Mouse (Mus musculus): ENCODE data around the gene Dyrk1b.
"Not testable (repeated sequence)": the region's sequence is repeated elsewhere in the genome, so short reads cannot be mapped to it uniquely, and the experiment has no call there.

The Dyrk1b gene

GRCm38 (mm10) chr7:28195414-28196098 lies 16.3 kb downstream of the Dyrk1b start:
- DNase-seq (ENCODE audit: low read depth): no peak

- no peak for DNase-seq (ENCODE audit: low read depth)
These were observed 17.3 kb downstream of the Dyrk1b start for GRCm38 (mm10) chr7:28196528-28196927.

- no peak for DNase-seq (ENCODE audit: low read depth)
These were observed 19.8 kb downstream of the Dyrk1b start for GRCm38 (mm10) chr7:28199054-28199453.

- no peak for DNase-seq (ENCODE audit: low read depth)
These were observed 24.2 kb downstream of the Dyrk1b start for GRCm38 (mm10) chr7:28203207-28204108.

GRCm38 (mm10) chr7:28206044-28206600 lies 26.9 kb downstream of the Dyrk1b start:
- no peak for DNase-seq (ENCODE audit: low read depth)

GRCm38 (mm10) chr7:28208396-28208987 lies 29.2 kb downstream of the Dyrk1b start:
- DNase-seq (ENCODE audit: low read depth): no peak

GRCm38 (mm10) chr7:28208988-28209508 lies 29.8 kb downstream of the Dyrk1b start:
- DNase-seq (ENCODE audit: low read depth): peak; percentile 41

- no peak for DNase-seq (ENCODE audit: low read depth)
These were observed 31.5 kb downstream of the Dyrk1b start for GRCm38 (mm10) chr7:28210731-28211130.

- DNase-seq (ENCODE audit: low read depth): peak; percentile 42
These were observed 34.9 kb downstream of the Dyrk1b start for GRCm38 (mm10) chr7:28214142-28214541.

GRCm38 (mm10) chr7:28215950-28216349 lies 36.7 kb downstream of the Dyrk1b start:
- not testable (repeated sequence) for DNase-seq (ENCODE audit: low read depth)

GRCm38 (mm10) chr7:28217811-28218210 lies 38.5 kb downstream of the Dyrk1b start:
- DNase-seq (ENCODE audit: low read depth): not testable (repeated sequence)

GRCm38 (mm10) chr7:28218951-28219740 lies 39.9 kb downstream of the Dyrk1b start:
- not testable (repeated sequence) for DNase-seq (ENCODE audit: low read depth)

- not testable (repeated sequence) for DNase-seq (ENCODE audit: low read depth)
These were observed 47.6 kb downstream of the Dyrk1b start for GRCm38 (mm10) chr7:28226836-28227235.

GRCm38 (mm10) chr7:28227421-28227820 lies 48.2 kb downstream of the Dyrk1b start:
- DNase-seq (ENCODE audit: low read depth): not testable (repeated sequence)
